Mouse (Mus musculus) embryo, embryonic 10 days (tissue): ENCODE data around the gene Polr2b.

ENCODE experiments used
- DNase-seq: peaks from one replicate; pipeline ENCODE4 v3.0.0-alpha.2; 2015; ENCODE audit warnings: low spot score

Gene Polr2b

DNA sequence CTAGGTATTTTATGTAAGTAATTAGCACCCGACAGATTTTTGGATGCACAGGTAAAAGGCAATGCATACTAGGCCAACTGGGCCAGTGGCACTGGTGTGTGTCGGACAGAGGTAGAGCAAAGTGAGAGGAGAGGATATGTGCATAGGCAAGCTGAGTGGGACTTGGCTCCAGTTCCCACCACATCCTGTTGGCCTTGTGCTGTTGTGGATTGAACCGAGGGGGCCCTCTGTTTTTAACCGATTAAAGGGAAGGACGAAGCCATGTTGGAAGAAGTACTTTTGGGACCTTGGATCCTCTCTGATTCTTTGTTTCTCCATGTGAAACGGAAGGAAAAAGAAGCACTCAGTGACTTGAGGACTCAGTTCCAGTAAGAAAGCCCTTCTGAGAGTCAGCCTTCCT lies 78.4 kb downstream of the Polr2b start:
- DNase-seq: no peak

DNA sequence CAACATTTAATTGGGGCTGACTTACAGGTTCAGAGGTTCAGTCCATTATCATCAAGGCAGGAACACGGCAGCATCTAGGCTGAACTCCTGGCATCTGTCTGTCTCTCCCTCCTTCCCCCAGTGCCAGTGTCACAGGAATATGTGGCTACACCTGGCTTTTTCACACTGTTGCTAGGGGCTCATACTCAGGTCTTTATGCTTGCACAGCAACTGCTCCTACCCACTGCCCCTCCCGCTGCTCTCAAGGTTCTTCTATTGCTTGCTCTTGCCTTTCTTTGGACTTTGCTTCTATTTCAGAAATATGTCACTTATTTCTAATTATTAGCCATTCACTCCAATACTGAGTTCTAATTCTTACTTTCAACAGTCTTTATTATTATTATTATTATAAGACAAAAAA lies 80.3 kb downstream of the Polr2b start:
- no peak for DNase-seq

DNA sequence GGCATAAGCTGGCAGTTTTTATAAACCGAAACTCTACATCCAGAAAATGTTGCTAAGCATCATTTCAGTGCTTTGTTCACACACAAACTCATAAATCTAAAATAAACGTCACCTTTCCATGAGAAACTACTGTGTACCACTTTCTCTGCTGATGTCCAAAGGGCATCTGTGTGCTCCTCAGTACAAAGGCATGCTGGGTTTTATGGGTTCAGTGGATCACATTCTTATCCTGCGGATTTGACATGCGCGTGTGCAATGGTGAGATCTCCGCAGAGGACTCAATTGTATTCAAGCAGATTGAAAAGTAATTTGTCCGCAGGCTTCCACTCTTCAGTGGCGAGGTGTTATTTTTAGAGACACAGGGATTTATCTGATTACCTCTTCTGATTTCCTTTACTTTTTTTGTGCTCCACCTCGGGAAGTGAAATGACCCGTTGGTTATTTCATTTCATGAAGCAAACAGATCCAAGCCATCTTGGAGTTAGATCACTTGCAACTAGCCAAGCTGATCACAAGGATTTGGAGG lies 83.2 kb downstream of the Polr2b start:
- DNase-seq: no peak

DNA sequence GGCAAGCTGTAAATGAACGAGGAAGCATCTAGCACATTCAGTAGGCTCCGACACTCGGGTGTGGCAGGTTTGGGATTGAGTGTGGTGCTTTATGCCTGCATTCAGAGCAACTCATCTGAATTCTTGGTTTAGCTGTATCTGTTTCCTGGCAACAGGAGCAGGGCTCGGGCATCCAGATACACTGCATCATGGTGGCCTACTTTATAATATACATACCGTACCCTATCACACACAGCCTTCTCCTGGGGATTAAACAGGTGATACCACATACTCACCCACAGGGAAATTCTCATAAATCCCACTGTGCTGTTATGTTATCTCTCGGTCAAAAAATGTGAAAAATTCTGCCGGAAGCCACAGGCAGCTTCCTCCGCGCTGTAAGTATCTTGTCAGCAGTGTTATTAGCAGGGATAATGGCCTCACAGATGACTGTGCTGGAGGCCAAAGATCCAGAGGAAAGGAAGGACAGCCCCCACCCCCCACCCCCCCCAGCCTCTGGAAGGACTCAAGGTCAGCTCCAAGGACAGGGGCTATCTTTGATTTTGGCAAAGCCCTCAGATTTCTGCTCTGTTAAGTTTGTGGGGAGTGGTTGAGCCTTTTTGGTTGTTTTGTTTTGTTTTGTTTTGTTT lies 84.2 kb downstream of the Polr2b start:
- no peak for DNase-seq

DNA sequence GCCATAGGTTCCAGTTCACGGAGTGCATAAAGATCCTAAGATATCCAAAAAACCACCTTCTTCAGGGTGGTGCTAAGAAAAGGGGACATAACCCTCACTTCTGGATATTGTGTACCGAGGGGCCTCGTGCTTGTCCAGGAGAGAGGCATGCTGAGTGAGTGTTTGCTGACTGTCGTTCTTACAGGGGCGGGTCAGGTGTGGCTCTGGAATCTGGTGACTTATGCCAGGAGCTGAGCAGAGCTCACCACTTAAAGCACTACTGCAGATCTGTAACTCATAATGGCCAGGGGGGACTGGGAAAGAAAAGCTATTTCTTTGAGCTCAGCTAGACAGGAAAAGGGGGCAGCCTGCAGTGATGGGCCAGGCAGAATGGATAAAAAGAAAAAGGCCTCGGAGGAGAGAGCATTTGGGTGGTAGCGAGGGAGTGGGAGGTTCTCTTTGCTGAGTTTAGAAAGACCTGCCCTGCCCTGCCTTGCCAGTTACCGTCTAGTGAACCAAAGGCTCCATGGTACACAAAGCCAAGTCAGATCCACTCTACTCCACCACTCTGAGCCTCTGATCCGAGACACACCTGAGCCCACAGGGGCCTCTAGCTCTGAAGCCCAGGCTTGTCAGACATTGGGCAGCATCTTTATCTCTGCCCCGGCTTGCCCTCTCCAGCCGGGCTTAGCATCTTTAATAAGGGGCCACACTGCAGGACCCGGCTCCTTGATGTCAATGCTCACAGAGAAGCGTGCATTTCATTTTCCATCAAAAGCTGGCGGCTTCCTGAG lies 88.5 kb downstream of the Polr2b start:
- no peak for DNase-seq
